Mouse (Mus musculus) MEL (cell line): ENCODE results near the gene Snrpd3. TPM values are rescaled to one million over a fixed set of nuclear protein-coding genes. Genes with fewer than 3 reads are reported as not detected.
A peak's percentile ranks its signal among the peaks of the same experiment; 100 is the strongest.

ENCODE experiments used
- DNase-seq: peaks from one replicate; pipeline ENCODE4 v3.0.0; 2011; ENCODE audit warnings: low read depth, low spot score
- H3K27ac ChIP-seq: 2 replicates; pipeline ENCODE4 v1.5.1; 2012; ENCODE audit warnings: low read depth, mild to moderate bottlenecking, control low read depth, low read length, moderate library complexity; ENCODE audit not compliant: control insufficient read depth
- H3K27me3 ChIP-seq, 2 experiments: fragments of 150-350 bp in 1 of 2; sonication (generic) in 1 of 2; 2 replicates each; pipeline ENCODE4 v1.6.1; 2012; ENCODE audit warnings: low read length in 2 of 2, mild to moderate bottlenecking in 2 of 2, improper control_type of control experiment in 1 of 2, moderate library complexity in 1 of 2; ENCODE audit not compliant: insufficient read depth in 2 of 2, control insufficient read depth in 1 of 2
- H3K36me3 ChIP-seq, 2 experiments: 2 replicates each; pipeline ENCODE4 v1.6.1; 2012 to 2014; ENCODE audit warnings: low read length in 2 of 2, improper control_type of control experiment in 1 of 2, inconsistent platforms in 1 of 2, mild to moderate bottlenecking in 1 of 2; ENCODE audit not compliant: insufficient read depth in 2 of 2, control insufficient read depth in 1 of 2
- H3K4me1 ChIP-seq, 2 experiments: fragments of 150-350 bp in 1 of 2; sonication (generic) in 1 of 2; 2 replicates each; pipeline ENCODE4 v1.6.1; 2012; ENCODE audit warnings: low read length in 2 of 2, improper control_type of control experiment in 1 of 2, mild to moderate bottlenecking in 1 of 2; ENCODE audit not compliant: insufficient read depth in 2 of 2, control insufficient read depth in 1 of 2
- H3K4me3 ChIP-seq, 2 experiments: fragments of 150-350 bp in 1 of 2; sonication (generic) in 1 of 2; 2 replicates each; pipeline ENCODE4 v1.5.1; 2012; ENCODE audit warnings: low read depth in 2 of 2, low read length in 2 of 2, mild to moderate bottlenecking in 2 of 2, moderate library complexity in 2 of 2, control low read depth in 1 of 2, improper control_type of control experiment in 1 of 2; ENCODE audit not compliant: control insufficient read depth in 1 of 2, insufficient read depth in 1 of 2
- H3K79me2 ChIP-seq: 2 replicates; pipeline ENCODE4 v1.6.1; 2012; ENCODE audit warnings: mild to moderate bottlenecking, low read length, moderate library complexity; ENCODE audit not compliant: control insufficient read depth, poor library complexity, insufficient read depth
- H3K9ac ChIP-seq: 2 replicates; pipeline ENCODE4 v1.6.1; 2012; ENCODE audit warnings: low read depth, mild to moderate bottlenecking, control low read depth, low read length, moderate library complexity; ENCODE audit not compliant: control insufficient read depth, poor library complexity, severe bottlenecking
- H3K9me3 ChIP-seq: fragments of 150-350 bp; sonication (generic); replicated peaks from 2 replicates; pipeline ENCODE4 v1.6.1; 2012; ENCODE audit warnings: mild to moderate bottlenecking, low read length, improper control_type of control experiment, moderate library complexity; ENCODE audit not compliant: insufficient read depth
- BHLHE40 ChIP-seq: IDR thresholded peaks from 2 replicates; pipeline ENCODE4 v1.6.1; 2012; ENCODE audit warnings: low read depth, mild to moderate bottlenecking, inconsistent platforms, low read length, improper control_type of control experiment, borderline replicate concordance
- CHD1 ChIP-seq: IDR thresholded peaks from 2 replicates; pipeline ENCODE4 v1.6.1; 2012; ENCODE audit warnings: low read depth, mild to moderate bottlenecking, inconsistent platforms, low read length, improper control_type of control experiment
- CTCF ChIP-seq, 3 experiments: IDR thresholded peaks in 2 of 3; conservative IDR thresholded peaks in 1 of 3; 2 replicates each; pipeline ENCODE4 v1.5.1; 2011 to 2012; ENCODE audit warnings: low read length in 3 of 3, low read depth in 2 of 3, mild to moderate bottlenecking in 2 of 3, improper control_type of control experiment in 1 of 3, inconsistent platforms in 1 of 3, mixed read lengths in 1 of 3, moderate library complexity in 1 of 3; ENCODE audit not compliant: control insufficient read depth in 1 of 3, insufficient read depth in 1 of 3, poor library complexity in 1 of 3, severe bottlenecking in 1 of 3
- E2F4 ChIP-seq: IDR thresholded peaks from 2 replicates; pipeline ENCODE4 v1.6.1; 2011; ENCODE audit warnings: low read depth, low read length, improper control_type of control experiment, borderline replicate concordance
- ELF1 ChIP-seq: IDR thresholded peaks from 2 replicates; pipeline ENCODE4 v1.6.1; 2014; ENCODE audit warnings: low read depth, mild to moderate bottlenecking, inconsistent platforms, low read length, improper control_type of control experiment, moderate library complexity
- EP300 ChIP-seq, 2 experiments: IDR thresholded peaks; 2 replicates each; pipeline ENCODE4 v1.6.1; 2011; ENCODE audit warnings: improper control_type of control experiment in 2 of 2, low read length in 2 of 2, low read depth in 1 of 2, mild to moderate bottlenecking in 1 of 2
- ETS1 ChIP-seq: IDR thresholded peaks from 2 replicates; pipeline ENCODE4 v1.6.1; 2012; ENCODE audit warnings: low read depth, mild to moderate bottlenecking, inconsistent platforms, low read length, improper control_type of control experiment, moderate library complexity
- GABPA ChIP-seq: IDR thresholded peaks from 2 replicates; pipeline ENCODE4 v1.6.1; 2012; ENCODE audit warnings: low read depth, mild to moderate bottlenecking, inconsistent platforms, low read length, improper control_type of control experiment, moderate library complexity
- MAFK ChIP-seq: IDR thresholded peaks from 2 replicates; pipeline ENCODE4 v1.6.1; 2011; ENCODE audit warnings: low read depth, mild to moderate bottlenecking, low read length, improper control_type of control experiment, borderline replicate concordance
- MAX ChIP-seq: IDR thresholded peaks from 2 replicates; pipeline ENCODE4 v1.6.1; 2011; ENCODE audit warnings: low read length, improper control_type of control experiment
- MAZ ChIP-seq: IDR thresholded peaks from 2 replicates; pipeline ENCODE4 v1.6.1; 2012; ENCODE audit warnings: low read depth, mild to moderate bottlenecking, inconsistent platforms, low read length, improper control_type of control experiment
- MYC ChIP-seq: IDR thresholded peaks from 2 replicates; pipeline ENCODE4 v1.6.1; 2011; ENCODE audit warnings: low read depth, mild to moderate bottlenecking, low read length, improper control_type of control experiment, moderate library complexity
- NRF1 ChIP-seq: IDR thresholded peaks from 2 replicates; pipeline ENCODE4 v1.6.1; 2014; ENCODE audit warnings: low read depth, mild to moderate bottlenecking, inconsistent platforms, low read length, improper control_type of control experiment, moderate library complexity; ENCODE audit not compliant: poor library complexity, insufficient read depth, severe bottlenecking
- RCOR1 ChIP-seq: IDR thresholded peaks from 2 replicates; pipeline ENCODE4 v1.6.1; 2012; ENCODE audit warnings: low read depth, mild to moderate bottlenecking, inconsistent platforms, low read length, improper control_type of control experiment
- SMC3 ChIP-seq: IDR thresholded peaks from 2 replicates; pipeline ENCODE4 v1.6.1; 2011; ENCODE audit warnings: low read depth, low read length, improper control_type of control experiment
- TAL1 ChIP-seq: IDR thresholded peaks from 2 replicates; pipeline ENCODE4 v1.6.1; 2012; ENCODE audit warnings: mild to moderate bottlenecking, inconsistent platforms, low read length, moderate library complexity, mixed read lengths
- UBTF ChIP-seq: IDR thresholded peaks from 2 replicates; pipeline ENCODE4 v1.6.1; 2012; ENCODE audit warnings: low read depth, mild to moderate bottlenecking, inconsistent platforms, low read length, improper control_type of control experiment, moderate library complexity, borderline replicate concordance; ENCODE audit not compliant: insufficient read depth
- USF2 ChIP-seq, 2 experiments: IDR thresholded peaks; 2 replicates each; pipeline ENCODE4 v1.6.1; 2011 to 2012; ENCODE audit warnings: improper control_type of control experiment in 2 of 2, low read length in 2 of 2, borderline replicate concordance in 1 of 2, inconsistent platforms in 1 of 2, low read depth in 1 of 2, mild to moderate bottlenecking in 1 of 2; ENCODE audit not compliant: insufficient read depth in 1 of 2
- ZMIZ1 ChIP-seq: IDR thresholded peaks from 2 replicates; pipeline ENCODE4 v1.6.1; 2012; ENCODE audit warnings: low read depth, mild to moderate bottlenecking, inconsistent platforms, low read length, improper control_type of control experiment, moderate library complexity
- ZNF384 ChIP-seq: IDR thresholded peaks from 2 replicates; pipeline ENCODE4 v1.6.1; 2012; ENCODE audit warnings: low read depth, mild to moderate bottlenecking, inconsistent platforms, low read length, improper control_type of control experiment
- polyA plus RNA-seq, 2 experiments: library from polyadenylated mRNA; stranded (reverse) in 1 of 2; unstranded in 1 of 2; fragments of >175 nt in 1 of 2; fragments of >200 nt in 1 of 2; gene quantifications; 2 replicates each; pipeline versions ENCODE4 v1.2.1 to v1.2.4; 2012; ENCODE audit warnings: low replicate concordance in 2 of 2, low read depth in 1 of 2; ENCODE audit not compliant: insufficient read length in 2 of 2, insufficient read depth in 1 of 2, missing spikeins in 1 of 2
- total RNA-seq: library from RNA; depleted of rRNA; stranded (reverse); fragments of 300-350 nt; gene quantifications from 2 replicates; pipeline ENCODE4 v1.2.3, GENCODE M21; 2012

Snrpd3 gene
- total and polyA plus RNA-seq, 3 experiments: 155 to 643 TPM; not detected in 1

GRCm38 (mm10) chr10:75558515-75558914 is 41.2 kb downstream of the Snrpd3 start:
- no peaks in the 10 kb centered on the region for H3K9me3 ChIP-seq
- no peak overlapping the region for H3K9ac ChIP-seq
- H3K36me3 ChIP-seq: no peaks in the 10 kb centered on the region
- no peak overlapping the region for H3K27ac ChIP-seq
- H3K27me3 ChIP-seq: no peaks in the 10 kb centered on the region
- H3K4me3 ChIP-seq: no peak overlapping the region
- no peaks in the 10 kb centered on the region for H3K79me2 ChIP-seq
- peak; percentile 33 for DNase-seq
- peaks cover 2 to 7% of the 10 kb centered on the region in 2 experiments; a peak in 3 of 4 replicates for H3K4me1 ChIP-seq
- no peak for TF ChIP-seq E2F4
- TF ChIP-seq GABPA: no peak
- 0 out of 4 replicates have a peak, but pooled peaks of 1 of the 2 experiments have one; percentile 20 for TF ChIP-seq EP300 (IDR thresholded peaks at IDR 0.05; ENCODE audit: low read depth in 1 of 2, low read length in 2 of 2)
- TF ChIP-seq TAL1: no peak
- no peak for TF ChIP-seq UBTF
- TF ChIP-seq MAX: no peak

GRCm38 (mm10) chr10:75559041-75559675 is 41.8 kb downstream of the Snrpd3 start:
- H3K4me3 ChIP-seq: no peak overlapping the region
- TF ChIP-seq RCOR1 (no peak), ZMIZ1 (no peak), MYC (no peak), NRF1 (no peak), ZNF384 (no peak), SMC3 (no peak), CTCF (IDR thresholded peaks at IDR 0.05 in 2 of 3, conservative IDR thresholded peaks at IDR 0.05 in 1 of 3; ENCODE audit: control insufficient read depth in 1 of 3, insufficient read depth in 1 of 3, low read depth in 2 of 3, low read length in 3 of 3, poor library complexity in 1 of 3, severe bottlenecking in 1 of 3) (no peak), BHLHE40 (no peak), CHD1 (no peak), MAZ (no peak), USF2 (IDR thresholded peaks at IDR 0.05; ENCODE audit: borderline replicate concordance in 1 of 2, insufficient read depth in 1 of 2, low read depth in 1 of 2, low read length in 2 of 2) (no peak), ELF1 (no peak), ETS1 (no peak), TAL1 (no peak), GABPA (no peak), MAFK (no peak)
- no peak overlapping the region for H3K27ac ChIP-seq
- H3K36me3 ChIP-seq: no peaks in the 10 kb centered on the region
- H3K9me3 ChIP-seq: no peaks in the 10 kb centered on the region
- peaks cover 2 to 12% of the 10 kb centered on the region in 2 experiments; a peak in 3 of 4 replicates for H3K4me1 ChIP-seq
- H3K27me3 ChIP-seq: no peaks in the 10 kb centered on the region
- no peak for DNase-seq
- H3K9ac ChIP-seq: no peak overlapping the region
- H3K79me2 ChIP-seq: no peaks in the 10 kb centered on the region
